Mouse (Mus musculus): ENCODE data around the gene Tenm3.
A peak's percentile ranks its signal among the peaks of the same experiment; 100 is the strongest.

The Tenm3 gene

DNA sequence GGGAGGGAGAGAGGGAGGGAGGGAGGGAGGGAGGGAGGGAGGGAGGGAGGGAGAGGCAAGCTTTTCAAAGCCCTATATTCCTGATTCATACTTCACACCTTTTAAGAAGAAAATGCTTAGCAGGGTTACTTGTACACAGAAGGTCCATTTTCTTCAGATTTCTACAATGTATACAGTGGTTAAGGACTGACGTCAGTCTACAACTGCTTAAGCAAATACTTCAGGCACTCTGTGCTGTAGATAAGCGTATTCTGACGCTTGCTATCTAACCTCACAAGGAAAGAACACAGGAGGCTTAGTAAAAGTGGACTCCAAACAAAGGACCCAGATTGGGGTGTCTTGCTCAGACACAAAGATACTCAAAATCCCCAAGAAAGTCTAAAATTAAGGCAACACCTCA is 34.6 kb downstream of the Tenm3 start:
- DNase-seq (ENCODE audit: low spot score in 2 of 2), result no peak

DNA sequence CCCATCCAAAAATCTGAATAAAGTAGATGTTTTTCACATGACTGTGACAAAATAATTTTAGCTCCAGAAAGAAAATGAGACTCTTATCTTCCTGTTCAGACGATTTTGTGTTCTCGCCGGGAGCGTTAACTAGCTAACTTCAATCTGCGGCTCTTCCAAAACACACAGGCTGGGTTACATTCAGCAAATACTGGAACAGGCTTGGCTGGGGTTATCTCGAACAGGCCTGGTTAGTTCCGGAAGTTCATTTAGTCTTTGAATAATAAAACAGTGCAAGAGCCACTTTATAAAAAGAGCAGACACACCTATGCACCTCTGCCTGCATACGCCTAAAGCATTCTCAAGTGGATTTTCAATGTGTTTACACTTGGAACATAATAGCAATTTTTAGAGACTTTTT is 40.7 kb downstream of the Tenm3 start:
- no peak for DNase-seq (ENCODE audit: low spot score in 2 of 2)

DNA sequence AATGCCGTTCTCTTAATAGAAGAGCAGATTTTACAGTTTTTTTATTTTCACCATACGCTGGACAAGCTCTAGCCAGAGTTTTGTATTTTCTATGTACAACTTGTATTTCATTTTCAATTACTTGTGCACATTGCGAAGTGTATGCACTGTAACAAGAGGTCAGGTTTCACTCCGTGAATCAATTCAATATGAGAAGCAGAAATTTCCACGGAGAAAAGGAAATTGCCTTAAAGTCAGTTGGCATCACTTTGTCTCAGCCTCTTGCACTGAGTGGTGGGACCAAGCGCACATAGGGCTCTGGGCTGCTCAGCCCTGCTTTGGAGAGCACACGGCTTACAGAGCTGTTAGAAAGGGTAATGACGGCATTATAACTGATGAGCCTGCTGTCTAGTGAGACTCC is 41.5 kb downstream of the Tenm3 start:
- DNase-seq (ENCODE audit: low spot score in 2 of 2), result no peak

DNA sequence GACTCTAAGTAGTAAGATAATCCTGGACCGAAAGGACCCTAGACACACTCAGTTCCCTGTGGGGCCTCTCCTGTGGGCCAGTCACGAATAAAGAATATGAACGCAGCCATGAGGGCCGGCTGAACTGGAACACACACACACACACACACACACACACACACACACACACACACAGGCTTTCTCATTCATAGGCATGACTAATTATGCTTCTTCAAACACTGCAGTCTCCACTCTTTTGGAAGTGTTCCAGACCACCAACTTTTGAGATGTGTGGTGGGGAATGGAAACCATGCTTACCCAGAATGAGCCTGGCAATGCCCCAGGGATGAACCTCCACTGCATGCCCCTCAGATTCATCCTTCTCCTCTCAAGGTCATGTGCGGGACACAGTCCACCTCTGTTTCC is 45.8 kb downstream of the Tenm3 start:
- DNase-seq (ENCODE audit: low spot score in 2 of 2), result no peak

DNA sequence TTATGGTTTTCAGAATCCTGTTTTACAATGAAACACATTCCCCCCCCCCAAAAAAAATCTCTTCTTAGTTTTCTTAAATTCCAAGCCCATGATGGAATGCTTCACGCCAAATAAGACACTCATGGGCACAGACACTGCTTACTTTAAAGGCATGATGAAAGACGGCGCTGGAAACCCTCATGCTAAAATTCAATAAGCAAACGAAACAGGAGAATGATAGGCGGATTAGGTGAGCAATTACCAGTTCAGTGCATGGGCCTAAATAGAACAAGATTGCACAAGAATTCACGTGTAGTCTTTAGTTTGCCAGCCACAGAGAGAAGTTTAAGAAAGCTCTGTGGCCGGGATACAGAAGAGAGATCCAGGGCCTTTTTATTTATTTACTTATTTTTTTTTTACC is 49.5 kb downstream of the Tenm3 start:
- no peak for DNase-seq (ENCODE audit: low spot score in 2 of 2)

DNA sequence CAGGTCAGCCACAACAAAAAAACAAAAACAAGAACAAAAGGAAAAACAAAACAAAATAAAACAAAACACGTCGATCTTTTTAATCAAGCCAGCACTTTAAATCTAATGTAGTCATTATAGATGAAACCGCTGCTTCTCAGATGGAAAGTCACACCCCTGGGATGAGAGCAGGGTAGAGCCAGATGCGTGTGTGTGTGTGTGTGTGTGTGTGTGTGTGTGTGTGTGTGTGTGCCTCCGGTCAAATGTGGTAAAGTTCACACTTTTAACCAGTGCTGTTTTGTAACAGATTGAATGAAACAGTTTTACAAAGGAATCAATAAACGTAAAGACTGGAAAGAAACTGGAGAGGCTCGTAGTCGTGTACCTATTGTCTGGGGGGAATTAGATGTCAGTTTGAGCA is 50.0 kb downstream of the Tenm3 start:
- DNase-seq (ENCODE audit: low spot score in 2 of 2), result no peak

DNA sequence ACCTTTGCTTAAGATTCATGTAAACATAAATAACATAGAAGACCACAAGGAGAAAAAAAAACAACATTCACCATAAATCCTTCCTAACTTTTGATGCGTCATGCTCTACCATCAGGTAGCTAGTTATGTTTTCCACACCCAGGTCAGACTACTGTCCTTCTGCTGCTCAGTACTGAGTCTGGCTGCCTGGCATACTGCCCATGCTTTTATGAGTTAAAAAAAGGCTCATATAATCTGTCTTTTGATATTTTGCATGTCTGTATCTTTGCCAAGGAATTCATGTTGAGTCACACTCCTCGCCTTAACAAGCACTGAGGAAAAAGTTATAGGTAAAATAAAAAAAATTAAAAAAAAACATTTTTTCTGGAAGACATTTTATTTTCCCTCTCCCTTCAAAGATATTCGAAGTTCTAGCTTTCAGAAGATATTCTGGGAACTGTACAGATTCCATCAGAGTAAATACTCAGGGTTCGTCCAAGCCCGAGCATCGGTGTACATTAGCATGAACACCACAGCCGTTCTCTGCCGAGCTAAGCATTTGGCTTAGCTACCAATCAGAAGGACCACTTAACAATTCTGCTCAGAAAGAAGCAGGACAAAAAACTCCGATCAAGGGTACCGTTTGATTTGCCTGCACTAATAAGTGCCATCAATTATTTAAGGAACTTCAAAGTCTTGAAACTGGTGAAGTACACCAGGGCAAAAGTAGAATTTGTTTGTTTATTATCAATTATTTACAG is 51.0 kb downstream of the Tenm3 start:
- DNase-seq (ENCODE audit: low spot score in 2 of 2), result no peak

DNA sequence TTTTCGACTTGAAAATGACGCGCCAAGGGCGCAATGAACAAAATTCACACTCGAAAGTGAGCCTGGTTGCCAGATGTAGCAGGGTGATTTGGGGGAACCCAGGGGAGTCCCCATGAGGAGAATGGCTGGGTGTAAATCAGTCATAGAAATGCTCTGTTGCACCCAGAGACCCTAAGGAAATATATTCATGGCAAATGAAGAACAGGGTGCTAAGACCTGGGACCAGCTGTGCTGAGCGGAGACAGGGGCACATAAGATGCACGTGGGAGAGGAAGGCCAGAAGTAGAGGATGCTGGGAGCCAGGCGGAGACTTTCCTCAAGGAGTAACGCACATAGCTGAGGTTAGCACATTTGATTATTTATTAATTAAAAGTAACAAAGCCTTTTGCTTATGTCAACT is 60.4 kb downstream of the Tenm3 start:
- DNase-seq (ENCODE audit: low spot score in 2 of 2), result no peak

DNA sequence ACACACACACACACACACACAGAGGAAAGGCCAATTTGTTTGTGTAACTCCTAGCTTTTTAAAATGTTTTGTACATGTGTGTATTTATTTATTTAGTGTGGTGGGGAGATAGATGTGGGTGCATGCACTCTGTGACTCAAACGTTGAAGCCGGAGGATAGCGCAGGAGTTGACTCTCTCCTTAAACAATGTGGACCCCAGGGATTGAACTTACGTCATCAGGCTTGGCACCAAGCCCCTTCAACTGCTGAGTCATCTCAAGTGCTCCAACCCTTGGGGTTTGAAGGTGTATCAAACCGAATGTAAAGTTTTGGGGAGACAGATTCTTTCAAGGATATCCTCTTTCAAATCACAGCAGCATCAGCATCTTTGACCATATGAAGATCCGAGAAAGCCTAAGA is 63.1 kb downstream of the Tenm3 start:
- DNase-seq (ENCODE audit: low spot score in 2 of 2), result no peak

DNA sequence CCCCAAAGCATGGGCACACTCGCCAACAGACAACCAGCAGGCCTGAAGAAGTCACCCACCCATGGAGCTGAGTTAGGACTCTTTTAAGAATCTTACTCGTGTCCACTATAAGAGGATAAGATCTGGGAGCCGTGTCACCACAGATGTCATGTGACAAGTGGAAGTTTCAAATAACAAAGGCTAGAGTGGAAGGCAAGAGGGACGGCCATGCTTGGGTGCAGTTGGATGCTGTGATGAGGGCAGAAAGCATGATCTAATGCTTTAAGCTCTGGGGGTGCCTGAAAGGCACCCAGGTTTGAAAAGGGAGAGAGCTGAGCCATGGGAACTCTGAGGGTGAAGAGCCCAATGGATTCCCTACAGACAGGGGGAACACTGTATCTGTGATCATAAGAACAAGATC is 64.6 kb downstream of the Tenm3 start:
- DNase-seq (ENCODE audit: low spot score in 2 of 2), result no peak

DNA sequence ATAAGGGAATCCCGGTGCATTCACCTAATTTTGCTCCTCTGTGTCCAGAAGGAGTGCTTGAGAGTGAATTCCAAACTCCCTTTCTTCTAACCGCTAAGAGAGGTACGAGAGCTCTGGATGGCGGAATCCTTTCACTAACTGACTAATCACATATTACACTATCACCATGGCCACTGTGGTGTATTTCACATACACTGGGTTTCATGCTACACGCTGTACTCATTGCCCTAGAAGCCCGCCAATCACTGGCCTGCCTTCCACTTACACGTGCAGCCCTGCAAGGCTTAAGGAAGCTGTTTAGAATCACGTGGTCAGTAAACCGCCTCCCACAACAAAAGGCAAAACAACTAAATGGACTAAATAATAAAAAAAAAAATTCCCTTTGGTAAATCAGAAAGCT is 67.7 kb downstream of the Tenm3 start:
- DNase-seq (ENCODE audit: low spot score in 2 of 2), result no peak

DNA sequence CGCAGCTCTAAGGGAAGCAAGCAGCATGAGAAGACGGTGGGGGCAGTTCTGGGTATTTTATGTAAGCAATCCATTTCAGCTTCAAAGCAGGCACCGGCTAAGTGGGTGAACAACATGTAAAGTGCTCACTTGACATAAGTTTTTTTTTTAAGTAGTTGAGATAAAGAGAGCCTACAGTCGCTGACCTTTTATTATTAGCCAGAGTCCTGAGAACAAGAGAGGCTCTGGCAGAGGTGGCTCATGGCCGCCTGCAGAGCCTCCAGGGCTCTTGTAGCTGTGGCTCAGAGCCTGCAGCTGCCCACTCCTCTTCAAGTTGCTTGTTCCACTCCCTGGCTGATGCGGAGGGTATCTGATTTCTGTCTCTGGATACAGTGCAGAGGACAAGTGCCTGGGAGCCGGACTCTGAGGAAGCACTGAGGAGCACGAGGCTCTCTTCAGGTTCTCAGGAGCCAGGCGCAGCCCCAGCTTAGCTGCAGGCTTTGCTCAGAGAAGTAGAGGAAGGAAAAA is 68.2 kb downstream of the Tenm3 start:
- no peak for DNase-seq (ENCODE audit: low spot score in 2 of 2)

DNA sequence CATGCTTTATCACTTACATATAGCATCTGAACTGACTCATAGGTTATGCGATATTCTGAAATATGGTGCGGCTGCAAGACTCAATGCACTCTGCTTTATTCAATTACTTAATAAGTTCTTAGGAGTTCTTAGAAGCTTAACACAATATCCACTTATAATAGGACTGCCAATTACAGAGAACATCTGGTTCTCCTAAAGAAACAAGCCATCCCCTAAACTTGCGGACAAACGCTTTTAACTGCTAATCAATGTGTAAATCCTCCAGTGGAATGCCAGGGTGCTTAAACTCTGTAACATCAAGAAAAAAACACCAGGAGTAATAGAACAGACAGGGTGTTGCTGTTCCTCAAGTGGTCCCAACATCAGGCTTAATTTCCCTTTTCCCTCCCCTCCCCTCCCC is 68.9 kb downstream of the Tenm3 start:
- DNase-seq (ENCODE audit: low spot score in 2 of 2), result no peak

DNA sequence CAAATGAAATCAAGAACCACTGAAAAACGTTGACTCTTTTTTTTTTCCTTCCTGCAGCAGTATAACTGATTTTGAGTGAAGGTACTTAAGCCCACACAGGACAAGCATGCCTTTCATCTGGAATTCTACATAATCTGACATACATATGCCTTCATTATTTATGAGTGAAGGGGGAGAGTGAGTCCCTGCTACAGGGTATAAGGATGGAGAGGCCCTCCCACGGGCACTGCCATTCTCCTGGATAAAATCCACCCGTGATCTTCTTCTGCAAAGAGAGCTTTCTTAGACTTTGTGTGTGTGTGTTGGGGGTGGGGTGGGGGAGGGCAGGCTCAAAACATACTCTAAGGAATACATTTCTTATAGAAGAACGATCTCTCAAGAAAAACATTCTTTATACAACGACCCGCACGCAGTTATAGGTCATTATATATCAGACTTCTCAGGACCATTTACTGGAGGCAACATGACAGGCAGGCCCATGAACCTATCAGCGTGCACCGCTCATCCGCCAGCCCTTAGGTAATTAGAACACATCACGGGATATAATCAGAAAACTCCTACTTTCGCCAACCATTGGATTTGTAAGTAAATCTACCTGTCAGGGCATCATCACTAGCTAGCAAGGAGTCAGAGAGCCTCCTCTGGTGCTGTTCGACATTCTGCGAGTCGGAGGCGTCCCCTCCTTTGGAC is 77.1 kb downstream of the Tenm3 start:
- no peak for DNase-seq (ENCODE audit: low spot score in 2 of 2)

DNA sequence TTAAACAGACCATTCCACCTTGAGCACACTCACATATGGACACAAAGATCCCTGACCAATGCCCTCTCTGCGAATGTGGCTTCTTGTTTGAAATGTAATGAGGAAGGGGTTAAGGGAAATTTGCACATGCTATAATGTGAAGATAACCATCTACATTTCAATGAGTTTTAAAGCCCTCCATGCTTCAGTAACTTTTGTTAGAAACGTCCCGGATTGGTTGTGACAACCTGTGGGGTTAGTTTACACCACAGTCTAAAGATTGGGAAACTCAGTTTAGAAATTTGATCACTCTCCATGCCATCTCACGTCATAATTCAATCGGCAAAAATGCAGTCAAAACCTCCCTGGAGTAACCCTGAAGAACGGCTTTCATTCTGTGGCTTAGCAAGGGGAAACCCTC is 78.5 kb downstream of the Tenm3 start:
- no peak for DNase-seq (ENCODE audit: low spot score in 2 of 2)

DNA sequence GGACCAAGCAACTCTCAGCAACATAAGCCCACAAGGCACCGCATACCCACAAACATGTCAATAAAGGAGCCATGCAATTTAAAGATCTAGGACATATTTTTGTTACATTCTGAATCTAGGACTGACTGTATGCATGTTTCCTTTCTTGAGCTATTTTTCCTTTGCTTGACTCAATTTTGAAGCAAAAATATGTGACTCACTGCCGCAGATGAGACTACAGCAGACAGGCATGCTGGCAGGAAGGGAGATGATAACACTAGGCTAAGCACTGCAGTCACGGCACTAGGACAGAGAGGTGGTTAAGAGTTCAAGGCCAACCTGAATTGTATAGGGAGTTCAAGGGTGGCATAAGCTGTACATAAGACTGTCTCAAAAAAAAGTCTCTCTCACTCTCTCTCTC is 79.7 kb downstream of the Tenm3 start:
- DNase-seq (ENCODE audit: low spot score in 2 of 2), result peak in 1 of 2 experiments; percentile 34

DNA sequence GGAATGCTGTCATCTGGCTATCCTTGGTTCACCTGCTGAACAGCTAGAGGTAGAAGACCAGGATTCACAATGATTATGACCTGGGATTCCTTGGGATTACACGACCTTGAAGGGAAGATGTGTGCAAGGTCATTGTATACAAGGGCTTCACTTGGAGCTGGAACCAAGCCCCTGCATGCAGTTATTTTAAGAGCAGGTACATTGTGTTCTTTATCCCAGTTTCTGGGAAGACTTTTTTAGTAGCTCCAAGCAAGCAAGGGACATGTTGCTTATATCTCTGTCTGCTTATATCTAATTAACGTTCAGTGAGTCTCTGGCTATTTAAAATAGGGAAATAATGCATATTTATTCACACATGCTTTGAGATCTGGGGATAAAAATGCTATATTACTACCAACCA is 86.9 kb downstream of the Tenm3 start:
- no peak for DNase-seq (ENCODE audit: low spot score in 2 of 2)

DNA sequence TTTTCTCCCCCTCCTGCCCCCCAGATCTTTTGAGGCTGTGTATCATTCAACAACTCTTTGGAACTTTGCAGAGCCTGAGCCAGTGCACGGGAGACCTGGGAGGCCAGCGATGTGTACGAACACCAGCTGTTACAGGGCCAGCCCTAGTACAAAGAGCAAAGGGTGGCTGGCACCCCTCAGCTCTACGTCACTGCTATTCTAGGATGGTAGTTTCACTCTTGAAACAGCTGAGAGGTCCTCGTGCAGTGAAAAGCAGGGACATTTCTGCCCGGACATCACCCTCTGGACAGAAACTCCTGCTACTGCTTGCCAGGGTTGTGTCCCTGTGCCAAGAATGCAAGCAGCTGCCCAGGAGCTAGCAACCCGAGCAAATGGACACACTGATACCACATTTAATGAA is 88.3 kb downstream of the Tenm3 start:
- DNase-seq (ENCODE audit: low spot score in 2 of 2), result no peak

DNA sequence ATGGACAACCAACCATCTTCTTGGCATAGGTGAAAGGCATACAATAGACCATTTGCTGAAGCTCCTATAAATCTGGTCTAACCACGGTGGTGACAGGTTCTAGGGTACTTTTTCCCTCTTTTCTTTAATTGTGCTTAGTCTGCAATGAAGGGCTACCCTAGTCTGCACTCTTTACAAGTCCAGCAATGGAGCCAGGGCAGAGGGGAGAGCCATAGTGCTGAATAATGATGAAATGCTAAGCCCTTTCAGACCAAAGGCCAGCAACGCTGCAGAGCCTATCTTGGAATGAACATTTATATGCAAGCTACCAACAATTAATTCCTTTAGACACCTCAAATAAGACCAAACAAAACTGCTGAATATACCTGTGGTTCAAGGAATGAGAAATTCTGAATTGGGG is 88.8 kb downstream of the Tenm3 start:
- DNase-seq (ENCODE audit: low spot score in 2 of 2), result no peak

DNA sequence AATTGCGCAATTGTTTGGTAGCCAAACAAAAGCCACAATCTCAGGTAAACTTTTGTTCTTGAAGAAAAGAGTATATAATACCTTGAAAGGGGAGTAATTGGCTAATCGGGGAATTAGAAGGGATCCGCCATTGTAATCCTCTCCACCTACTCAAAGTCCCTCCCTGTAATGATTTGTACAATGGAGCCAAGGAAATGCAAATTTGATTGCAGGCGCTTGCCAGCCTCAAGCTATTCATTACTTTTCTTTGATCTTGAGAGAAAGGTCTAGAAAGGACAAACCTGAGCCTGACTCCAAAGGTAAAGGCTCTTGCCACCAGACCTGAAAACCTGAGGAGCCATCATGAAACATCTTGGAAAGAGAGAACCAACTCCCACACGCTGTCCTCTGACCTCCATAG is 91.8 kb downstream of the Tenm3 start:
- DNase-seq (ENCODE audit: low spot score in 2 of 2), result no peak

DNA sequence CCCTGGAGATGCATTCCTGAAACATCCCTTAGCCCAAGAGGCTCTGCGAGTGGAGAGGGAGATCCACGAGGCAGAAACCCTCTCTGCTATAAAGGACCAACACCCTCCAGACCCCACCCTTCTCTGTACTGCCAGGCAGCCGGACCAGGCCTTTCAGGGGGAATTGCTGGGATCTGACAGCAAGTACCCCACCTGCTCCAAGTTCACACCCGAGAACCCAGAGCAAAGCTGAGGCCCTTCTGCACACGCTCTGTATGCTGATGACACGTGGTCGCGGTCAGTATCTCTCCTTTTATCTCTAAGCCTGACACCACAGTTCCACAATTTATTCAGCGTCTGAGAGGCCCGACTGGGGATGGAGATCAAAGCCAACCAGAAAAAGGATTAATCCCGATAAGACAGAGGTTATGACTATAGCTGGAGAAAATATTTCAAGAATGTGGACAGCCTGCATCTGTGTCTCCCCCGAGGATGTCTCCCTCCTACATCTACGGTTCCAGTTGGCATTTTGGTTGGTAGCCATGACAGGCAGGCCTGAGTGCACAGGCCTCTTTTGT is 95.2 kb downstream of the Tenm3 start:
- no peak for DNase-seq (ENCODE audit: low spot score in 2 of 2)

DNA sequence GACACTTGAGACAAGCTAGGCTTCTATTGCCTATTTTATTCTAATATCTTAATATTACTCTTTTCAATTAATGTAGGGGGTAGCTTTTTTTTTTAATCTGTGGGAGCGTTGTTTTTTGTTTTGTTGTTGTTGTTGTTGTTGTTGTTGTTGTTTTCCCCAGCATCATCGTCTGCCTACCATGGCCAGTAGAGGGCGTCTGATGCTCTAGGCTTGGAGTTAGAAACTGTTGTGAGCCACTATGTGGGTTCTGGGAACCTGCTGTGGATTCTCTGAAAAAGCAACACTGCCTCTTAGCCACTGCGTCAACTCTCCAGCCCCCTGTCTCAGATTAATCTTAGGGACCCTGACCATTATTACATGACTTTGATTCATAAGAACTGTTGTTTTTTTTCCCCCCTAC is 99.8 kb downstream of the Tenm3 start:
- no peak for DNase-seq (ENCODE audit: low spot score in 2 of 2)

DNA sequence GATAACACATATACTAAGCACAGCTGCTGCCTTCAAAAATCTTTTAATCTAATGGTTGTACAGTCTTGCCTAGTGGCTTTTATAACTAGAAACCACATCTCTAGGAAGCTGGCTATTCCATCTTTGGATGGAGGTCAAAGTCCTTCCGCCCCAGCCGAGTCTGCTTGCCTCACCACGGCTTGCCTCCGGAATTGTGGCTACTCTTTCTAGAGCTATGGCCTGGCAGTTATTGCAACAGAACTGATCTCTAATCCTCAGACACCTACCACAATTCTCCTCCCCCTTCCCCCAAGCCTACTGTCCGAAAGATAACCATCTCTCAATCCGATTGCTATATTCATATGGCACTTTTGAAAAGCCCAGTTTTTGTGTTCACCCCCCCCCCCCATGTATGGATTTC is 101.0 kb downstream of the Tenm3 start:
- DNase-seq (ENCODE audit: low spot score in 2 of 2), result no peak

Measured in spleen, postnatal 4 days (tissue).